Mouse (Mus musculus): ENCODE measurements around the gene Rbpj. TPM values are rescaled to one million over a fixed set of nuclear protein-coding genes. Genes with fewer than 3 reads are reported as not detected.

Gene Rbpj
- polyA plus RNA-seq, 1 experiment from 2014 or later: 26.5 TPM

DNA sequence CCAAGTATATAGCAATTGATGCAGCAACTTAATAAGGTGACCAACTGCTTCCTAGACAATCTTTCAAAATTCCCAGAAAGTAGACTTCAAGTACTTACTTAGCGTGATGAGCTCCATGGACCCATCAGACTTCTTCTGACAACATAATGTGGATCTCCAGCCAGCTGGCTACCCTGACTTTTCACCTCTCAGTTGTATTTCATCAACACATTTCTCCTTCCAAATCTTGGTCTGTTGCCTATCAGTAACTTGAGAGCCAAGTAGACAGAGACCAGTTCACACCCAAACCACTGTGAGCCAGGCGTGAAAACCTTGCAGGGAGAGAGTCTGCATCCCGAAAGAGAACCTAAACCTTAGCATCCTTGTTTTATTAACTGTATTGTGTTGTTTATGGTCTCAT, 26.3 kb upstream of the Rbpj start:
- Histone ChIP-seq H3K4me2 (ENCODE audit: low read length) (no peak overlapping the region), H3K4me1 (ENCODE audit: control insufficient read depth, insufficient read depth, low read length) (no peaks in the 10 kb centered on the region), H3K27me3 (ENCODE audit: control insufficient read depth, insufficient read depth, low read depth, low read length) (no peaks in the 10 kb centered on the region), H3K9me3 (replicated peaks; ENCODE audit: control insufficient read depth, low read length, poor library complexity, severe bottlenecking) (no peaks in the 10 kb centered on the region), H3K36me3 (ENCODE audit: control insufficient read depth, insufficient read depth, low read length) (no peaks in the 10 kb centered on the region), H3K4me3 (ENCODE audit: low read depth, low read length) (no peak overlapping the region), H3K9ac (ENCODE audit: low read depth, low read length) (no peak overlapping the region), H3K27ac (ENCODE audit: low read length) (no peak overlapping the region)
- WGBS: 91% methylated on average over 3 of the region's 3 CpGs
- ATAC-seq: no peak

DNA sequence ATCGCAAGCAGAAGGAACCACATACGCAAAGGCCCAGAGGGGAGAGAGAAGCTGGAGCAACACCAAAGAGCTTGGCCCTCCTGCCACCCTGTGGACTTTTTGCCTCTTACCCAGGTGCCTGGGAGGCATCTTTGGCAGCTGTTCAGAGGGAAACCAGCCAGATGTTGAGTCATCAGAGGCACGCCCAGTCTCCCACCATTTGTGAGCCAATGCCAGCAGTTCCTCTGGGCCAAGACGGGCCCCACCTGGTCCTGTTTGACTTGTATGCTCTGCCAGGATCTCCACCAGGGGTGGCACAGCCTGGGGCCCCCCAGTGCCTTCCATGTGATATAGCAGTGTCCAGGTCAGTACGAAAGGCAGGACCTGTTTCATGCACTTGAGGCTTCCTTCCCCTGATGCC, 21.9 kb upstream of the Rbpj start:
- 89% methylated on average over 5 of the region's 5 CpGs for WGBS
- H3K4me2 ChIP-seq (ENCODE audit: low read length): no peak overlapping the region
- no peaks in the 10 kb centered on the region for H3K27me3 ChIP-seq (ENCODE audit: control insufficient read depth, insufficient read depth, low read depth, low read length)

DNA sequence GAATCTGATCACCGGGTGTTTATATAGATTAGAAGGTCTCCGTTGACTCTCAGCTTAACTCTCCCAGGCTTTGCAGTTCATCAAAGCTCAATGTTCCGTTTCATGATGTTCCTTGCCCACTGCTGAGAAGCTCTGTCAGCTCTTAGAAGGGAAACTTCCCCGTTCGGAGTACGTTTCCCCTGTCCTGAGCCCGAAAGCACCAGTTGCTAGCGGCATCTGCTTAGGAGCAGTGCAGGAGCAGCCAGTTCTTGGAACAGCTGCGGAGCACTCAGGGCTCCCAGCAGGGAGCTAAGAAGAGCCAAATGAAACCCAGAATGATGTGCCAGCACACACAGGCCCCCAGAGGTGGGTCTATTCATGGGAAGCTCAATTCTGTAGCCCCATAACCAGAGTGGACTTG, 15.0 kb upstream of the Rbpj start:
- Histone ChIP-seq H3K4me1 (ENCODE audit: control insufficient read depth, insufficient read depth, low read length) (no peaks in the 10 kb centered on the region), H3K9ac (ENCODE audit: low read depth, low read length) (no peak overlapping the region), H3K4me3 (ENCODE audit: low read depth, low read length) (no peak overlapping the region), H3K27me3 (ENCODE audit: control insufficient read depth, insufficient read depth, low read depth, low read length) (no peaks in the 10 kb centered on the region), H3K36me3 (ENCODE audit: control insufficient read depth, insufficient read depth, low read length) (no peaks in the 10 kb centered on the region), H3K4me2 (ENCODE audit: low read length) (no peak overlapping the region), H3K9me3 (replicated peaks; ENCODE audit: control insufficient read depth, low read length, poor library complexity, severe bottlenecking) (no peaks in the 10 kb centered on the region), H3K27ac (ENCODE audit: low read length) (no peak overlapping the region)
- no peak for ATAC-seq
- 69% methylated on average over 9 of the region's 9 CpGs for WGBS

More for the DNA sequence above, 21.9 kb upstream of the Rbpj start:
- Histone ChIP-seq H3K27ac (ENCODE audit: low read length) (no peak overlapping the region), H3K4me3 (ENCODE audit: low read depth, low read length) (no peak overlapping the region), H3K9ac (ENCODE audit: low read depth, low read length) (no peak overlapping the region), H3K4me1 (ENCODE audit: control insufficient read depth, insufficient read depth, low read length) (no peaks in the 10 kb centered on the region), H3K36me3 (ENCODE audit: control insufficient read depth, insufficient read depth, low read length) (no peaks in the 10 kb centered on the region), H3K9me3 (replicated peaks; ENCODE audit: control insufficient read depth, low read length, poor library complexity, severe bottlenecking) (no peaks in the 10 kb centered on the region)
- ATAC-seq: no peak

DNA sequence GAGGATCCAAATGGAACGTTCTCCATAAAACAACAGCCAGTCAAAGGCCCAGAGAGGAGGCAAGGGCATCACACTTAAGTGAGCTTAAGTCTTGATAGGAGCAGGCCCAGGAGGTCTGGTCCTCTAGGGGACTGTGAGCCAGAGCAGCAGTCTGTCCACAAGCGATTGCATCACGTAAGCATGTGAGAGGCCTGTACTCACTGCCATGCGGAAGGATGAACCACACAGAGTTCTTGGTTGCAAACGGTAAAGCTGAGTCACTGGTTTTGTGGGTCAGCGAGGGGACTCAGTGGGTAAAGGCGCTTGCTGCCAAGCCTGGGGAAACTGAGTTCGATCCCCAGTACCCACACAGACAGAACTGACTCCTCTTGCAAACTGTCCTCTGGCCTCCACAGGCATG, 14.1 kb upstream of the Rbpj start:
- H3K4me1 ChIP-seq (ENCODE audit: control insufficient read depth, insufficient read depth, low read length): no peaks in the 10 kb centered on the region
- H3K27me3 ChIP-seq (ENCODE audit: control insufficient read depth, insufficient read depth, low read depth, low read length): no peaks in the 10 kb centered on the region
- no peaks in the 10 kb centered on the region for H3K9me3 ChIP-seq (replicated peaks; ENCODE audit: control insufficient read depth, low read length, poor library complexity, severe bottlenecking)
- H3K4me3 ChIP-seq (ENCODE audit: low read depth, low read length): no peak overlapping the region
- WGBS: 88% methylated on average over 8 of the region's 8 CpGs
- no peak overlapping the region for H3K4me2 ChIP-seq (ENCODE audit: low read length)
- H3K9ac ChIP-seq (ENCODE audit: low read depth, low read length): no peak overlapping the region
- no peak for ATAC-seq
- H3K36me3 ChIP-seq (ENCODE audit: control insufficient read depth, insufficient read depth, low read length): no peaks in the 10 kb centered on the region
- H3K27ac ChIP-seq (ENCODE audit: low read length): no peak overlapping the region

DNA sequence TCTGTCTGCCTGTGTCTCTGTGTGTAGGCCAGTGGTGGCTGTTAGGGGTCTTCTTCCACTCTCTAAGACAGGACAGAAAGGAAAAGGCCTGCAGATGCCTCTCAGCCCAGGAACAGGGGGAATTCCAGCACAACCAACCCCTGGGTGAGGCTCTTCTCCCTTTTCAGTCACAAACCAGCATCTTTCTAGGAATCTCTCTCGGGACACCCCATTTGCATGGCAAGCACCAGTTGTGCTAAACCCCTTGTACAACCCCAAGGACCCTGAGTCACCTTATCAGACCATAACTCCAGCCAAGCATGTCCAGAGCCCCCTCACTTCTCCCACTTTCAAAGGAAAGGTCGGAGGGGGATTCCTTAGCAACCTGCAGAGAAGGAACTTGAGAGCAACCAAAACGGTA, 13.0 kb upstream of the Rbpj start:
- Histone ChIP-seq H3K9ac (ENCODE audit: low read depth, low read length) (no peak overlapping the region), H3K27me3 (ENCODE audit: control insufficient read depth, insufficient read depth, low read depth, low read length) (no peaks in the 10 kb centered on the region), H3K9me3 (replicated peaks; ENCODE audit: control insufficient read depth, low read length, poor library complexity, severe bottlenecking) (no peaks in the 10 kb centered on the region), H3K27ac (ENCODE audit: low read length) (no peak overlapping the region), H3K4me2 (ENCODE audit: low read length) (no peak overlapping the region), H3K4me3 (ENCODE audit: low read depth, low read length) (no peak overlapping the region), H3K36me3 (ENCODE audit: control insufficient read depth, insufficient read depth, low read length) (no peaks in the 10 kb centered on the region), H3K4me1 (ENCODE audit: control insufficient read depth, insufficient read depth, low read length) (no peaks in the 10 kb centered on the region)
- no peak for ATAC-seq
- WGBS: 84% methylated on average over 3 of the region's 3 CpGs

DNA sequence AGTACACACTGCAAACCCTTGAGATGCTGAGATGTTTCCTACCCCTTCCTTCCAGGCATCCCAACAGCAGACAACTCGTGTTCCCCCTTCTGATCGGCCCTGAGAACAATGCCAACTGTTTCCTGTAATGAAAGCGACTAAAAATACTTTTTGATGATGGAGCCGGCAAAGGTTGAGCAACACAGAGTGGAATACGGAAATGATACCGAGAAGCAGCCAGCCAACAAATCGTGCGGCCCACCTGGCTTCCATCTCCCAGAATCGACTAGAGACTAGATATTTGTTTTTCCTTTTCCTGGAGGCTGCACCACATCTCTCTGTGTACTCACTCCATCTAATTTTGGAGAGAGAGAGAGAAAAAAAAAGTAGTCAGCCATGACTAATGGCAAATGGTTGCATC, 11.2 kb upstream of the Rbpj start:
- no peaks in the 10 kb centered on the region for H3K27me3 ChIP-seq (ENCODE audit: control insufficient read depth, insufficient read depth, low read depth, low read length)
- no peak overlapping the region for H3K27ac ChIP-seq (ENCODE audit: low read length)
- H3K9ac ChIP-seq (ENCODE audit: low read depth, low read length): no peak overlapping the region
- H3K36me3 ChIP-seq (ENCODE audit: control insufficient read depth, insufficient read depth, low read length): no peaks in the 10 kb centered on the region
- ATAC-seq: no peak
- no peaks in the 10 kb centered on the region for H3K4me1 ChIP-seq (ENCODE audit: control insufficient read depth, insufficient read depth, low read length)
- H3K9me3 ChIP-seq (replicated peaks; ENCODE audit: control insufficient read depth, low read length, poor library complexity, severe bottlenecking): no peaks in the 10 kb centered on the region
- no peak overlapping the region for H3K4me2 ChIP-seq (ENCODE audit: low read length)
- no peak overlapping the region for H3K4me3 ChIP-seq (ENCODE audit: low read depth, low read length)
- WGBS: 93% methylated on average over 9 of the region's 9 CpGs

DNA sequence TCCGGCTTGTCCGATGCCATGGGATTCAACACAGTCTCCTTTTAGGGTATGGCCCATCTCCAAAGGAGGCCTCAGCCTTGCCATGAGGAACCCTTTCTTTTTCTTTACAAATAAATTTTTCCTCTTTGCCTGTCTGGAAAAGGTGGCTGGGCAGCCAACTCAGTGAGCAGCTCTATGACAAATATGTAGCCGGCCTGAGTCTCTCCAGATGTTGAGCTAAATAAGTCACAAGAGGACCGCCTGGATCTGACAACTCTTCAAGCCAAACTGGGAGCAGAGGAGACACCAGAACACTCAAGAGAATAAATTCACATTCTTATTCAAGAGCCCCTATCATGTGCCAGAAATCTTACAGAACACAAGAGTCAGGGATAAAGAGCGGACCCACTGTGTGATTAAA, 10.5 kb upstream of the Rbpj start:
- Histone ChIP-seq H3K9me3 (replicated peaks; ENCODE audit: control insufficient read depth, low read length, poor library complexity, severe bottlenecking) (no peaks in the 10 kb centered on the region), H3K9ac (ENCODE audit: low read depth, low read length) (no peak overlapping the region), H3K27ac (ENCODE audit: low read length) (no peak overlapping the region), H3K4me1 (ENCODE audit: control insufficient read depth, insufficient read depth, low read length) (no peaks in the 10 kb centered on the region), H3K4me3 (ENCODE audit: low read depth, low read length) (no peak overlapping the region), H3K36me3 (ENCODE audit: control insufficient read depth, insufficient read depth, low read length) (no peaks in the 10 kb centered on the region), H3K4me2 (ENCODE audit: low read length) (no peak overlapping the region), H3K27me3 (ENCODE audit: control insufficient read depth, insufficient read depth, low read depth, low read length) (no peaks in the 10 kb centered on the region)
- no peak for ATAC-seq
- 95% methylated on average over 5 of the region's 5 CpGs for WGBS

DNA sequence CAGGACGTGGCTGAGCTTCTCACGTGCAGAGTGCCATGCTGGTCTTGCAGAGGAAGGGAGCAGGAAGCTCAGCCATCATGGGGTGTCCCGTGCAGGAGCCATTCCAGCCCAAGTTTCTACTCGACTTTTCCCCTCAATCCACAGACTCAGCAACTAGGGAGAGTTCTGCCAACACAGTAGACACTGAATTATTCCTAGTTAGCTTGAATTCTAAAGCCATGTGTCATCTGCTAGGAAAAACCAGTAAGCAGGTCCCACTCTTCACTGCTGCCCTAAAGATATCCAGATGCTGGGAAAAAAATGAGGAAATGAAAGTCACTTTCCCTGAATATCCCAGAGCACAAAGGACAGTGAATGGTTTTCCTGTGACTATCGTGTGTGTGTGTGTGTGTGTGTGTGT, 5.8 kb upstream of the Rbpj start:
- Histone ChIP-seq H3K4me3 (ENCODE audit: low read depth, low read length) (no peak overlapping the region), H3K27me3 (ENCODE audit: control insufficient read depth, insufficient read depth, low read depth, low read length) (no peaks in the 10 kb centered on the region), H3K4me2 (ENCODE audit: low read length) (no peak overlapping the region), H3K27ac (ENCODE audit: low read length) (no peak overlapping the region), H3K9me3 (replicated peaks; ENCODE audit: control insufficient read depth, low read length, poor library complexity, severe bottlenecking) (no peaks in the 10 kb centered on the region), H3K9ac (ENCODE audit: low read depth, low read length) (no peak overlapping the region), H3K4me1 (ENCODE audit: control insufficient read depth, insufficient read depth, low read length) (no peaks in the 10 kb centered on the region), H3K36me3 (ENCODE audit: control insufficient read depth, insufficient read depth, low read length) (no peaks in the 10 kb centered on the region)
- WGBS: 69% methylated on average over 5 of the region's 5 CpGs
- no peak for ATAC-seq

DNA sequence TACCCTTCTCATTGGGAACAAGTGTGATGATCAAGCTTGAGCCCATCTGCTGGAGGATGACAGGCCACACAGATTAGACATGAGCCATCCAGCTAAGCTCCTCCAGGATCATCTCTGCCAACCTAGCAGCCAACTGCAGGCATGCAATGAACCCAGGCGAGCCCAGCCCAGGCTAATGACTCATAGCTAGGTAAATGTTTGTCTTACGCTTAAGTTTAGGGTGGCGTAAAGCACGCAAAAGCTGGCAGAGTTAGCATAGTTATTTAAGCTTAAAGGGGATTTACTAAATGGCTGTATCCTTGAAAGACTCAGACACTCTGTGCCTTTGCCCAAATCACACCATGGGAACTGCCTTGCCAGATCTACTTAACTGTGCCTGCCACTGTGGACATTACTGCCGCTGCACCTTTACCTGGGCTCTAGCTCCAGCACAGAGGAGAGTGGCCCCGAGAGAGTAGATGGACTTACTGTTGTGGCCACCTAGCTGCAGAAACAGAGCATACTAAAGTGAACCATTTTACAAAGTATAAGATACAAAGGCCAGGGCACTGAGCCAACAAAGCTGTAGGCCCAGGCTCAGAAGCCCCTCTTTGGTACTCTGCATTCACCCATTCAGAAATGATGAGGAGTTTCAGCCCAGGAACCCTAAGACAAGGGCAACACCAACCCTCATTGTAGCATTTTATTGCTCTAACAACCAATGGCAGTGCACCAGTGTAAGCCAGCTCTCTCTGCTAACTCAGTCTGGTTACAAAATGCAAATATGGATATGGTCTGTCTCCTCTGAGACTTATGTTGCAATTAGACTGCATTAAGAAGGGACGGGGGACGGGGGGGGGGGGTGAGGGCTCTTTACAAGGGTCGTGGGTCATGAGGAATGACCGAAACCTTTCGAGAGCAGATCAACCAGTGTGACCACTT, 2.6 kb upstream of the Rbpj start:
- no peak overlapping the region for H3K4me2 ChIP-seq (ENCODE audit: low read length)
- H3K36me3 ChIP-seq (ENCODE audit: control insufficient read depth, insufficient read depth, low read length): no peaks in the 10 kb centered on the region
- H3K27me3 ChIP-seq (ENCODE audit: control insufficient read depth, insufficient read depth, low read depth, low read length): no peaks in the 10 kb centered on the region
- H3K9ac ChIP-seq (ENCODE audit: low read depth, low read length): no peak overlapping the region
- H3K4me1 ChIP-seq (ENCODE audit: control insufficient read depth, insufficient read depth, low read length): no peaks in the 10 kb centered on the region
- ATAC-seq: no peak
- H3K4me3 ChIP-seq (ENCODE audit: low read depth, low read length): no peak overlapping the region
- 85% methylated on average over 11 of the region's 11 CpGs for WGBS
- H3K9me3 ChIP-seq (replicated peaks; ENCODE audit: control insufficient read depth, low read length, poor library complexity, severe bottlenecking): no peaks in the 10 kb centered on the region
- H3K27ac ChIP-seq (ENCODE audit: low read length): no peak overlapping the region

Measured in midbrain, embryonic 16.5 days (tissue).